Mouse (Mus musculus) midbrain, postnatal 0 days (tissue): ENCODE results near the gene Cnot4. TPM values are rescaled to one million over a fixed set of nuclear protein-coding genes. Genes with fewer than 3 reads are reported as not detected.

Experiments
- ATAC-seq: fragments of 200-750 bp; cut with Nextera tagmentation; 2 replicates; pipeline ENCODE4 v1.8.0; 2017; ENCODE audit warnings: moderate number of reproducible peaks, mild to moderate bottlenecking, moderate TSS enrichment, moderate library complexity; ENCODE audit not compliant: low FRiP score
- DNase-seq: peaks from one replicate; pipeline ENCODE4 v3.0.0-alpha.2; 2015; ENCODE audit warnings: low spot score
- H3K27ac ChIP-seq: fragments of 300-500 bp; sonication (generic); 2 replicates; pipeline ENCODE4 v1.5.1; 2014; ENCODE audit warnings: low read depth, mild to moderate bottlenecking, low read length, mixed read lengths
- H3K27me3 ChIP-seq: fragments of 300-500 bp; sonication (generic); 2 replicates; pipeline ENCODE4 v1.6.1; 2014; ENCODE audit warnings: low read length, control low read depth, mixed read lengths; ENCODE audit not compliant: insufficient read depth
- H3K36me3 ChIP-seq: fragments of 300-500 bp; sonication (generic); 2 replicates; pipeline ENCODE4 v1.6.1; 2014; ENCODE audit warnings: low read length, control low read depth, mixed read lengths; ENCODE audit not compliant: insufficient read depth
- H3K4me1 ChIP-seq: fragments of 300-500 bp; sonication (generic); 2 replicates; pipeline ENCODE4 v1.6.1; 2014; ENCODE audit warnings: mild to moderate bottlenecking, control low read depth, antibody characterized with exemption, low read length, mixed read lengths; ENCODE audit not compliant: insufficient read depth
- H3K4me2 ChIP-seq: fragments of 300-500 bp; sonication (generic); 2 replicates; pipeline ENCODE4 v1.6.1; 2014; ENCODE audit warnings: low read depth, mild to moderate bottlenecking, low read length, mixed read lengths; ENCODE audit not compliant: poor library complexity, severe bottlenecking
- H3K4me3 ChIP-seq: fragments of 300-500 bp; sonication (generic); 2 replicates; pipeline ENCODE4 v1.5.1; 2014; ENCODE audit warnings: low read depth, mild to moderate bottlenecking, low read length, moderate library complexity
- H3K9ac ChIP-seq: fragments of 300-500 bp; sonication (generic); replicated peaks from 2 replicates; pipeline ENCODE4 v1.6.1; 2014; ENCODE audit warnings: mild to moderate bottlenecking, low read length, moderate library complexity, mixed read lengths; ENCODE audit not compliant: poor library complexity, severe bottlenecking
- H3K9me3 ChIP-seq: fragments of 300-500 bp; sonication (generic); 2 replicates; pipeline ENCODE4 v1.6.1; 2016; ENCODE audit warnings: low read length, control low read depth
- CTCF ChIP-seq: IDR thresholded peaks from 2 replicates; pipeline ENCODE4 v1.5.1; 2016; ENCODE audit warnings: antibody characterized with exemption, mild to moderate bottlenecking
- WGBS: fragments of 180-500 bp; shearing (Covaris S2); extraction: QIAGEN DNeasy Blood & Tissue Kit; methylation state at CpG from one replicate; pipeline ENCODE4 v1.1.7; 2014; 5-methylcytosine and 5-hydroxymethylcytosine counted together
- polyA plus RNA-seq: library from polyadenylated mRNA; unstranded; fragments of >200 nt; fragmentation: Nextera tagmentation; extraction: Ambion mirVana; gene quantifications from 2 replicates; pipeline ENCODE4 v1.2.1, GENCODE M21; 2015
- total RNA-seq: library from RNA; depleted of rRNA; stranded (reverse); fragments of >200 nt; gene quantifications from 2 replicates; pipeline ENCODE4 v1.2.3, GENCODE M21; 2014

Cnot4 gene
- total and polyA plus RNA-seq, 2 experiments from 2014 or later, result 28.0 to 33.9 TPM

DNA sequence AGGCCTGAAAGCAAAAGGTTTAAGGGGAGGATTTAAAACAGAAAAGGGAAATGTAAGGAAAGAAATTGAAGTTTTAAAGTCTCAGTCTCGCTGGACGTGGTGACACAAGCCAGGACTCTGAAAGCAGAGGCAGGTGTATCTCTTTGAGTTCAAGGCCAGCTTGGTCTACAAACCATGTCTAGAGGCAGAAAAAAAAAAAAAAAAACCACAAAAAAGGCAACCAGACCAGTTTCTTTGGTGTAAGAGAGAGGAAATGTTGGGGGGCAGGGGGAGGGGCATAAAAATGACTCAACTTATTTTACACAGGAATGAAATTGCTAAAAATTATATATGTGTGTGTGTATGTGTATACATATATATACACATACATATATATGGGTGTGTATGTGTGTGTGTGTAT, 1.3 kb upstream of the Cnot4 start:
- Histone ChIP-seq H3K36me3 (no peaks in the 10 kb centered on the region), H3K4me1 (peaks cover 2% of the 10 kb centered on the region; the same call in 1 of the 2 replicates), H3K4me3 (no peak overlapping the region), H3K9me3 (no peaks in the 10 kb centered on the region), H3K27ac (no peak overlapping the region), H3K9ac (no peak overlapping the region), H3K27me3 (no peaks in the 10 kb centered on the region), H3K4me2 (no peak overlapping the region)
- DNase-seq (no peak), ATAC-seq (no peak)
- TF ChIP-seq CTCF, result no peak
- WGBS, result 55% methylated on average over 2 of the region's 2 CpGs

DNA sequence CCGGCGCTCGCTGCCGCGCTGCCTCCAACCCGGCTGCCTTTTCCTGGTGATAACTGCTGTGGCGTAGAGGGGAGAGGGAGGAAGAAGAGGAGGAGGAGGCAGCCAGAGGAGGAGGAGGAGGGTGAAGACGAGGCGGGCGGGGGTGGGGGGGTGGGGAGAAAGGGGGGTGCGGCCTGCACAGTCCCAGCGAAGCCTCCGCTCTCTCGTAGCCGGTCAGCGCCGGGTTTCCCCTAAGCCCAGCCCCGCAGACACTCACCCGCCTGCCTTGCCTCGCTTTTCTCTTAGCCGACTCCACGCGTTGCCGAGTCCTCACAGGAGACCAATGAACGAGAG, 312 bp downstream of the Cnot4 start:
- peak overlapping the region; percentile 82 for H3K4me3 ChIP-seq

DNA sequence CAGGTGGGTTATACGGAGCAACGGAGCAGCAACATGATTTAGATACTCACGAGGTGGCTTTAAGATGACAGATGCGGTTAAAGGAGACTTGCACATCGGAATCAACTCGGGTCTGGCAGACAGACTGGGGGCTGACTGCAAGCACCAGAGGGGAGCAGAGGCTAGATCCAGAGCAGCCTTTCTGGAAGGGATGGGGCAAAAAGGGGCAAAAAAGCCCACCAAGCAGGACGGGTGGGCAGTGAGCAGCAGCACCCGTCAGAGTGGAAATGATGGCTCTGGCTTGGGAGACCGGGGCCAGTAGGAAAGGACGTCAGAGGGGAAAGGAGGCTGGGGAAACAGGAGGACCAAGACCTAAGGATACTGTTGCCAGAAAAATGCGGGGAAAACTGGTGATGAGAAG, 718 bp downstream of the Cnot4 start:
- DNase-seq (peak; percentile 14), ATAC-seq (peak; percentile 2; the same call in 1 of the 2 replicates)
- Histone ChIP-seq H3K9ac (peak overlapping the region; percentile 86), H3K27ac (peak overlapping the region; percentile 89), H3K4me1 (peaks cover 2% of the 10 kb centered on the region; the same call in 1 of the 2 replicates), H3K4me3 (peak overlapping the region; percentile 82), H3K9me3 (no peaks in the 10 kb centered on the region), H3K4me2 (peak overlapping the region; percentile 86), H3K36me3 (no peaks in the 10 kb centered on the region), H3K27me3 (no peaks in the 10 kb centered on the region)
- peak; percentile 3; the same call in 1 of the 2 replicates for TF ChIP-seq CTCF
- WGBS, result 2% methylated on average over 11 of the region's 11 CpGs

More for the DNA sequence above, 312 bp downstream of the Cnot4 start:
- H3K4me2 ChIP-seq, result peak overlapping the region; percentile 86
- no peaks in the 10 kb centered on the region for H3K27me3 ChIP-seq
- no peaks in the 10 kb centered on the region for H3K36me3 ChIP-seq
- no peaks in the 10 kb centered on the region for H3K9me3 ChIP-seq
- peak overlapping the region; percentile 89 for H3K27ac ChIP-seq
- no peak for TF ChIP-seq CTCF
- DNase-seq (no peak), ATAC-seq (peak; percentile 87)
- peaks cover 2% of the 10 kb centered on the region; the same call in 1 of the 2 replicates for H3K4me1 ChIP-seq
- 0% methylated on average over 20 of the region's 25 CpGs for WGBS
- peak overlapping the region; percentile 86 for H3K9ac ChIP-seq

DNA sequence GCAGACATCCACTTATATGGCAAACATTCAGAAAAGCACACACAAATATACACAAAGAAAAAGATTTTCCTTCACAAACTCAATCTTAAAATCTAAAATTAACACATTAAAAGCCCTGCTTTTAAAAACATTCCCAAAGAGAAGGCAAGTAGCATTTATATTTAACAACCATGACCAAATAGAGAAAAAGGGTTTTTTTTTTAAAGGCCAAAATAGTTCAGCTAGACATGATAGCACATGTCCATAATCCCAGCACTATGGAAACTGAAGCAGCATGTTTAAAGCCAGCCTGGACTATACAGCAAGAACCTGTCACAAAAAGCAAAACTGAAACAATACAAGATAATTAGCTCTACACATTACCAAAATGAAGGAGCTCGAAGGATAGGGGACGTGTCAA, 11.0 kb downstream of the Cnot4 start:
- Histone ChIP-seq H3K9me3 (no peaks in the 10 kb centered on the region), H3K4me1 (no peaks in the 10 kb centered on the region), H3K36me3 (no peaks in the 10 kb centered on the region), H3K4me3 (no peak overlapping the region), H3K27ac (no peak overlapping the region), H3K27me3 (no peaks in the 10 kb centered on the region), H3K4me2 (no peak overlapping the region), H3K9ac (no peak overlapping the region)
- no peak for DNase-seq
- TF ChIP-seq CTCF, result no peak
- WGBS, result 90% methylated on average over 2 of the region's 2 CpGs
- no peak for ATAC-seq

DNA sequence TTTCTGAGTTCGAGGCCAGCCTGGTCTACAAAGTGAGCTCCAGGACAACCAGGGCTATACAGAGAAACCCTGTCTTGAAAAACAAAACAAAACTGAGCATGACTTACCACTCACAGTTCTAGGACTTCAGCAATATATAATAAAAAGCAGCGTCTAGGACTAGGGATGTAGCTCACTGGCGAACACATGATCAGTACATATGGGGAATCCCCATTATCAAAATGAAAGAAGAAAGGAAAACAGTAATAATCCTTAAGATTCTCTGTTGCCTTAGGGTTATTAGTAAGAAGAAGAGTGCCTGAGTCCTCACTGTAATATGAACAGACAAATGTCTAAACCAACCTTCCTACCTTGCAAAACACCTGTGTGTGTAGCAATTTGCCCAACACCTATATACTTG, 11.6 kb downstream of the Cnot4 start:
- H3K4me3 ChIP-seq, result no peak overlapping the region
- WGBS, result 96% methylated on average over 3 of the region's 3 CpGs
- H3K4me1 ChIP-seq, result no peaks in the 10 kb centered on the region
- no peaks in the 10 kb centered on the region for H3K9me3 ChIP-seq
- H3K4me2 ChIP-seq, result no peak overlapping the region
- TF ChIP-seq CTCF, result no peak
- H3K36me3 ChIP-seq, result no peaks in the 10 kb centered on the region
- DNase-seq (no peak), ATAC-seq (no peak)
- H3K27ac ChIP-seq, result no peak overlapping the region
- H3K27me3 ChIP-seq, result no peaks in the 10 kb centered on the region
- H3K9ac ChIP-seq, result no peak overlapping the region

DNA sequence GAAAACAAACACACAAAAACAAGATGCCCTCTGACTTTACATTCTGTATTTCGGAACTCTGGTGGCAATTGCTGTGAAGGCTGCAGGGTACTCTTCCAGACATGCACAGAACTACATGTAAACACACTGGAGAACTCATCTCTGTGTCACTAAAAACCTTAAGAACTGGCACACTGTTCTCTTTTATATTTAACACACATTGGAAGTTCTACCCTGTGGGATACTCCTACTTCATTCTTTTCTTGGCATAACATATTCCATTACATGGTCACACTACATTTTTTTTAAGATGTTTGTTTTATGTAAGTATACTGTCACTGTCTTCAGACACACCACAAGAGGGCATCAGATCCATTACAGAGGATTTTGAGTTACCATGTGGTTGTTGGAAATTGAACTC, 31.1 kb downstream of the Cnot4 start:
- Histone ChIP-seq H3K36me3 (no peaks in the 10 kb centered on the region), H3K9me3 (no peaks in the 10 kb centered on the region), H3K27me3 (no peaks in the 10 kb centered on the region), H3K4me1 (no peaks in the 10 kb centered on the region), H3K27ac (no peak overlapping the region), H3K4me3 (no peak overlapping the region), H3K9ac (no peak overlapping the region), H3K4me2 (no peak overlapping the region)
- DNase-seq (no peak), ATAC-seq (no peak)
- WGBS, result 86% methylated on average over 1 of the region's 1 CpGs
- TF ChIP-seq CTCF, result no peak
